ENCODE assay signal across 8 mouse cellular contexts in the genomic region with DNA sequence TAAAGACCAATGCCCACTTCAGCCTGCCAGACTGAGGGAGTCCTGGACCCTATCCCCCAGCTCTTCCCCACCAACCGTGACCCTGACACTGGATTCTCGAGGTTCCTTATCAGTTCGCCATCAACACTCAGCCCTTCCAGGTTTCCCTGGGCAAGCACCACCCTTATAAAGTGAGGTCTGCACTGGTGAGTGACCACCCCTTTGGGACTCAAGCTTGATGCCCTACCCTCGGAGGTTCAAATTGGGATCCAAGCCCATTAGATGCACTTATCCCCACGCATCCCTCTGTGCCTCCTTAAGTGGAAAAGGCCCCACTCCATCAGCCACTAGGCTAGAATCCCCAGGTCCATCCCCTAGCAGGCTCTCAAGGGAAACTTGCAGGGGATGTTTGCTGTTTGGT. TPM values are rescaled to one million over a fixed set of nuclear protein-coding genes. Genes with fewer than 3 reads are reported as not detected.
DNase-seq lines count a peak whose midpoint lies in the region; ATAC-seq and TF ChIP-seq lines count a peak whose summit lies in the region.

No protein-coding gene starts in this region.

- H3K4me2 ChIP-seq in limb, embryonic 15.5 days = peak overlapping the region; percentile 90
- H3K4me2 ChIP-seq in stomach, embryonic 16.5 days (ENCODE audit: low read depth, low read length) = peak overlapping the region; percentile 82

- no peak for ATAC-seq in cerebellum, adult (ENCODE audit: insufficient number of reproducible peaks, low FRiP score, low TSS enrichment)
- no peak for ATAC-seq in limb, embryonic 15.5 days (ENCODE audit: insufficient number of reproducible peaks, low FRiP score, low TSS enrichment, low read depth)
- ATAC-seq in stomach, embryonic 16.5 days (ENCODE audit: insufficient read depth, low FRiP score) = no peak

- H3K9ac ChIP-seq in limb, embryonic 15.5 days = no peak overlapping the region
- peak overlapping the region; percentile 36 for H3K9ac ChIP-seq in stomach, embryonic 16.5 days (ENCODE audit: low read length)

- H3K27ac ChIP-seq in thymus, adult 2 months (ENCODE audit: control insufficient read depth, insufficient read depth, low read length) = peak overlapping the region; percentile 99
- no peak overlapping the region for H3K27ac ChIP-seq in limb, embryonic 15.5 days
- no peak overlapping the region for H3K27ac ChIP-seq in stomach, embryonic 16.5 days (ENCODE audit: low read length)

- TF ChIP-seq CTCF in thymus, adult 2 months (IDR thresholded peaks at IDR 0.05; ENCODE audit: borderline replicate concordance, control insufficient read depth, extremely low read depth, insufficient read depth, low read length, poor library complexity) = no peak

- H3K4me3 ChIP-seq in thymus, adult 2 months (ENCODE audit: control insufficient read depth, insufficient read depth, low read length) = peak overlapping the region; percentile 86
- peak overlapping the region; percentile 93 for H3K4me3 ChIP-seq in limb, embryonic 15.5 days
- peak overlapping the region; percentile 72; the same call in 1 of the 2 replicates for H3K4me3 ChIP-seq in stomach, embryonic 16.5 days (replicated peaks; ENCODE audit: low read length)

- H3K36me3 ChIP-seq in thymus, adult 2 months (ENCODE audit: control insufficient read depth, insufficient read depth, low read length) = no peaks in the 10 kb centered on the region
- no peaks in the 10 kb centered on the region for H3K36me3 ChIP-seq in limb, embryonic 15.5 days
- no peaks in the 10 kb centered on the region for H3K36me3 ChIP-seq in stomach, embryonic 16.5 days (ENCODE audit: control insufficient read depth, insufficient read depth, low read length)

- no peak for TF ChIP-seq POLR2A in thymus, adult 2 months (IDR thresholded peaks at IDR 0.05; ENCODE audit: control insufficient read depth, extremely low read depth, insufficient read depth, low read length, poor library complexity)

- WGBS in thymus, adult 2 months = 61% methylated on average over 5 of the region's 5 CpGs
- 76% methylated on average over 5 of the region's 5 CpGs for WGBS in limb, embryonic 15.5 days
- WGBS in stomach, embryonic 16.5 days = 72% methylated on average over 5 of the region's 5 CpGs

- peaks cover 44% of the 10 kb centered on the region for H3K4me1 ChIP-seq in thymus, adult 2 months (replicated peaks; ENCODE audit: control insufficient read depth, insufficient read depth, low read length)
- peaks cover 41% of the 10 kb centered on the region for H3K4me1 ChIP-seq in limb, embryonic 15.5 days
- H3K4me1 ChIP-seq in stomach, embryonic 16.5 days (ENCODE audit: control insufficient read depth, insufficient read depth, low read length) = peaks cover 41% of the 10 kb centered on the region

- H3K9me3 ChIP-seq in limb, embryonic 15.5 days = no peaks in the 10 kb centered on the region
- no peaks in the 10 kb centered on the region for H3K9me3 ChIP-seq in stomach, embryonic 16.5 days (replicated peaks; ENCODE audit: control insufficient read depth, low read length)

- peak; percentile 52 for DNase-seq in cerebellum, adult 9-11 months
- peak; percentile 26 for DNase-seq in thymus, adult 2 months
- no peak for DNase-seq in thymus, postnatal 10 days (ENCODE audit: low spot score in 2 of 2)
- no peak for DNase-seq in layer of hippocampus, adult 8-10 months (ENCODE audit: low spot score in 2 of 2)
- no peak for DNase-seq in frontal cortex, adult 2 months (ENCODE audit: extremely low spot score in 1 of 2, low spot score in 1 of 2)

- H3K27me3 ChIP-seq in thymus, adult 2 months (ENCODE audit: control insufficient read depth, insufficient read depth, low read length) = no peaks in the 10 kb centered on the region
- H3K27me3 ChIP-seq in limb, embryonic 15.5 days = no peaks in the 10 kb centered on the region
- H3K27me3 ChIP-seq in stomach, embryonic 16.5 days (ENCODE audit: control insufficient read depth, insufficient read depth, low read length) = no peaks in the 10 kb centered on the region

RNA-seq across cellular contexts. Expression of gene Cerk, which starts 1.9 kb away (rescaled TPM):
- 178 and 180 TPM in 2 replicates for polyA plus RNA-seq in thymus, adult 2 months (2012; rRNA removed)
- 15.3 and 17.7 TPM in 2 replicates for polyA plus RNA-seq in limb, embryonic 15.5 days (2015; fragmentation: Nextera tagmentation; extraction: Ambion mirVana)
- 11.4 TPM in 2 replicates for polyA plus RNA-seq in stomach, embryonic 16.5 days (2015; fragmentation: Nextera tagmentation; extraction: Ambion mirVana)
- total RNA-seq in layer of hippocampus, adult 8-10 months (2022) = 10 to 100 TPM; 51.0 to 55.5 (median 52.0) TPM
- 50.2 TPM in 2 replicates for polyA plus RNA-seq in frontal cortex, adult 2 months (2012; rRNA removed)

RNA-seq across cellular contexts. Expression of gene Tbc1d22a, which starts 30.2 kb away (rescaled TPM):
- polyA plus RNA-seq in thymus, adult 2 months (2012; rRNA removed) = 53.1 and 56.5 TPM in 2 replicates
- polyA plus RNA-seq in limb, embryonic 15.5 days (2015; fragmentation: Nextera tagmentation; extraction: Ambion mirVana) = 12.4 TPM in 2 replicates
- polyA plus RNA-seq in stomach, embryonic 16.5 days (2015; fragmentation: Nextera tagmentation; extraction: Ambion mirVana) = 11.4 and 12.0 TPM in 2 replicates
- total RNA-seq in layer of hippocampus, adult 8-10 months (2022) = 10 to 100 TPM; 28.8 to 37.3 (median 34.8) TPM
- 28.3 and 29.4 TPM in 2 replicates for polyA plus RNA-seq in frontal cortex, adult 2 months (2012; rRNA removed)

Comparison
In these comparisons a context has a peak if more than half of its experiments do, and no peak if none do; other contexts are left out.
1. DNase-seq: peak in cerebellum, adult 9-11 months (single experiment) and thymus, adult 2 months (single experiment); none in thymus, postnatal 10 days (0 of 2), layer of hippocampus, adult 8-10 months (0 of 2) and frontal cortex, adult 2 months (0 of 2).
2. Peak in every context shown above with its lines, with median percentiles within 50 percentile points of each other: H3K4me3 ChIP-seq.